ENCODE assay signal across 9 mouse cellular contexts in genomic region chr11:21453308-21454106, GRCm38 (mm10).
DNase-seq lines count a peak whose midpoint lies in the region; ATAC-seq and TF ChIP-seq lines count a peak whose summit lies in the region.
"Had no signal": no experiment of that assay in that cellular context is flagged by ENCODE, and none has a peak within 500 bp of the region (broad histone marks: within the 10 kb centered on the region; RNA-seq: fewer than 3 reads in every experiment).

No protein-coding gene starts in this region.

- TF ChIP-seq POLR2A in cortical plate, adult 2 months (IDR thresholded peaks at IDR 0.05; ENCODE audit: extremely low read depth, insufficient read depth, low read length) = no peak

- no peak overlapping the region for H3K27ac ChIP-seq in hindbrain, embryonic 14.5 days
- no peak overlapping the region for H3K27ac ChIP-seq in hindbrain, embryonic 13.5 days
- no peak overlapping the region for H3K27ac ChIP-seq in cortical plate, adult 2 months (ENCODE audit: insufficient read depth, low read length)
- H3K27ac ChIP-seq in lung, embryonic 14.5 days (ENCODE audit: low read depth) = no peak overlapping the region
- H3K27ac ChIP-seq: liver, embryonic 15.5 days had no signal

- peak; percentile 76 for DNase-seq in hindbrain, embryonic 14.5 days (ENCODE audit: low spot score)
- peak; percentile 80 for DNase-seq in 3T3-L1 (ENCODE audit: low read depth, low spot score)
- DNase-seq in lung, embryonic 14.5 days = peak; percentile 89
- DNase-seq in thymus, postnatal 25 days = peak; percentile 19
- no peak for DNase-seq in spleen, adult 12 weeks (ENCODE audit: low spot score)

- WGBS in hindbrain, embryonic 14.5 days = 77% methylated on average over 3 of the region's 4 CpGs
- WGBS in hindbrain, embryonic 13.5 days = 82% methylated on average over 3 of the region's 4 CpGs
- WGBS in lung, embryonic 14.5 days = 65% methylated on average over 3 of the region's 4 CpGs

- no peaks in the 10 kb centered on the region for H3K27me3 ChIP-seq in hindbrain, embryonic 14.5 days (ENCODE audit: control insufficient read depth, insufficient read depth, low read length)
- no peaks in the 10 kb centered on the region for H3K27me3 ChIP-seq in hindbrain, embryonic 13.5 days
- no peaks in the 10 kb centered on the region for H3K27me3 ChIP-seq in lung, embryonic 14.5 days (ENCODE audit: insufficient read depth, low read length)
- H3K27me3 ChIP-seq: liver, embryonic 15.5 days had no signal

- no peaks in the 10 kb centered on the region for H3K4me1 ChIP-seq in hindbrain, embryonic 14.5 days (replicated peaks; ENCODE audit: control insufficient read depth, insufficient read depth, low read length)
- no peaks in the 10 kb centered on the region for H3K4me1 ChIP-seq in hindbrain, embryonic 13.5 days (replicated peaks)
- H3K4me1 ChIP-seq in cortical plate, adult 2 months (ENCODE audit: control insufficient read depth, insufficient read depth, low read length) = no peaks in the 10 kb centered on the region
- H3K4me1 ChIP-seq in lung, embryonic 14.5 days (ENCODE audit: insufficient read depth) = no peaks in the 10 kb centered on the region
- H3K4me1 ChIP-seq: liver, embryonic 15.5 days had no signal

- ATAC-seq in hindbrain, embryonic 14.5 days (ENCODE audit: low FRiP score) = no peak
- no peak for ATAC-seq in hindbrain, embryonic 13.5 days (ENCODE audit: low FRiP score)
- peak; percentile 98 for ATAC-seq in CD4-positive, CD25-positive, alpha-beta regulatory T cell, adult 4 months
- ATAC-seq in lung, embryonic 14.5 days (ENCODE audit: insufficient read depth) = no peak

- no peaks in the 10 kb centered on the region for H3K9me3 ChIP-seq in hindbrain, embryonic 14.5 days (ENCODE audit: control insufficient read depth, low read length)
- no peaks in the 10 kb centered on the region for H3K9me3 ChIP-seq in hindbrain, embryonic 13.5 days
- H3K9me3 ChIP-seq in lung, embryonic 14.5 days (ENCODE audit: low read depth, low read length) = no peaks in the 10 kb centered on the region
- H3K9me3 ChIP-seq: liver, embryonic 15.5 days had no signal

- no peaks in the 10 kb centered on the region for H3K36me3 ChIP-seq in hindbrain, embryonic 14.5 days (replicated peaks; ENCODE audit: control insufficient read depth, insufficient read depth)
- H3K36me3 ChIP-seq in hindbrain, embryonic 13.5 days = no peaks in the 10 kb centered on the region
- H3K36me3 ChIP-seq in lung, embryonic 14.5 days (ENCODE audit: insufficient read depth) = no peaks in the 10 kb centered on the region
- H3K36me3 ChIP-seq: liver, embryonic 15.5 days had no signal

- no peak overlapping the region for H3K4me3 ChIP-seq in hindbrain, embryonic 14.5 days (replicated peaks; ENCODE audit: low read length)
- H3K4me3 ChIP-seq in hindbrain, embryonic 13.5 days = no peak overlapping the region
- no peak overlapping the region for H3K4me3 ChIP-seq in cortical plate, adult 2 months (ENCODE audit: insufficient read depth, low read length)
- H3K4me3 ChIP-seq in lung, embryonic 14.5 days (ENCODE audit: low read depth, low read length) = no peak overlapping the region
- H3K4me3 ChIP-seq: liver, embryonic 15.5 days had no signal

- H3K9ac ChIP-seq in hindbrain, embryonic 14.5 days = no peak overlapping the region
- no peak overlapping the region for H3K9ac ChIP-seq in hindbrain, embryonic 13.5 days
- no peak overlapping the region for H3K9ac ChIP-seq in lung, embryonic 14.5 days
- H3K9ac ChIP-seq: liver, embryonic 15.5 days had no signal

- peak; percentile 19; the same call in 1 of the 2 replicates for TF ChIP-seq CTCF in cortical plate, adult 2 months (IDR thresholded peaks at IDR 0.05; ENCODE audit: extremely low read depth, insufficient read depth, low read length)
- peak; percentile 68 for TF ChIP-seq CTCF in lung, embryonic 14.5 days (IDR thresholded peaks at IDR 0.05; ENCODE audit: low read depth)

- no peak overlapping the region for H3K4me2 ChIP-seq in hindbrain, embryonic 14.5 days (replicated peaks)
- no peak overlapping the region for H3K4me2 ChIP-seq in hindbrain, embryonic 13.5 days
- no peak overlapping the region for H3K4me2 ChIP-seq in lung, embryonic 14.5 days
- H3K4me2 ChIP-seq: liver, embryonic 15.5 days had no signal
